Mouse (Mus musculus): ENCODE measurements around the gene Ifitm10. TPM values are rescaled to one million over a fixed set of nuclear protein-coding genes. Genes with fewer than 3 reads are reported as not detected.

Gene Ifitm10
- polyA plus RNA-seq (2017; shearing (Covaris generic)), result 10 to 100 TPM in 1 of 2 experiments, 1 to 10 TPM in 1; 6.1 to 10.4 TPM

GRCm38 (mm10) chr7:142373641-142374412, at the start of gene Ifitm10:
TSS of gene Ifitm10 (minus strand) at chr7:142373753.

GRCm38 (mm10) chr7:142387419-142388148, 14.0 kb upstream of the Ifitm10 start, which contains the start of gene Ctsd:
TSS of gene Ctsd (minus strand) at chr7:142388038.

GRCm38 (mm10) chr7:142382567-142382966, 9.0 kb upstream of the Ifitm10 start, which contains the start of gene Gm49369:
TSS of gene Gm49369 (minus strand) at chr7:142382667.

GRCm38 (mm10) chr7:142303249-142303648, 70.3 kb downstream of the Ifitm10 start, which contains the start of gene Krtap5-4:
TSS of gene Krtap5-4 (plus strand) at chr7:142303549.

GRCm38 (mm10) chr7:142297018-142297417, 76.5 kb downstream of the Ifitm10 start, which contains the start of gene Krtap5-1:
TSS of gene Krtap5-1 (minus strand) at chr7:142297118.

Other genes with a start within 250 kb of the Ifitm10 start
- not detected for gene Gm39115, start 237.7 kb downstream of the Ifitm10 start, polyA plus RNA-seq (2017; shearing (Covaris generic))
- gene Gm45337, start 229.1 kb downstream of the Ifitm10 start, polyA plus RNA-seq (2017; shearing (Covaris generic)), result not detected
- gene Gm29735, start 216.6 kb downstream of the Ifitm10 start, polyA plus RNA-seq (2017; shearing (Covaris generic)), result not detected
- under 1 TPM in 1 of 2 experiments, not detected in 1; 0.75 TPM for gene Gm4553, start 208.0 kb downstream of the Ifitm10 start, polyA plus RNA-seq (2017; shearing (Covaris generic))
- under 1 TPM in 1 of 2 experiments, not detected in 1; 0.20 TPM for gene Krtap5-2, start 197.7 kb downstream of the Ifitm10 start, polyA plus RNA-seq (2017; shearing (Covaris generic))
- gene Gm10153, start 183.4 kb downstream of the Ifitm10 start, polyA plus RNA-seq (2017; shearing (Covaris generic)), result not detected
- not detected for gene Krtap5-3, start 172.4 kb downstream of the Ifitm10 start, polyA plus RNA-seq (2017; shearing (Covaris generic))
- not detected for gene Gm7579, start 161.9 kb downstream of the Ifitm10 start, polyA plus RNA-seq (2017; shearing (Covaris generic))
- gene Krtap5-5, start 143.8 kb downstream of the Ifitm10 start, polyA plus RNA-seq (2017; shearing (Covaris generic)), result not detected
- not detected for gene Gm40460, start 132.7 kb downstream of the Ifitm10 start, polyA plus RNA-seq (2017; shearing (Covaris generic))
- not detected for gene Gm2431, start 115.4 kb downstream of the Ifitm10 start, polyA plus RNA-seq (2017; shearing (Covaris generic))
- gene Gm4559, start 99.4 kb downstream of the Ifitm10 start, polyA plus RNA-seq (2017; shearing (Covaris generic)), result not detected
- not detected for gene Krtap5-1, start 76.6 kb downstream of the Ifitm10 start, polyA plus RNA-seq (2017; shearing (Covaris generic))
- not detected for gene Krtap5-4, start 70.2 kb downstream of the Ifitm10 start, polyA plus RNA-seq (2017; shearing (Covaris generic))
- under 1 TPM; 0.74 to 0.75 TPM for gene Gm49369, start 8.9 kb upstream of the Ifitm10 start, polyA plus RNA-seq (2017; shearing (Covaris generic))
- 100 to 1,000 TPM; 374 to 473 TPM for gene Ctsd, start 14.3 kb upstream of the Ifitm10 start, polyA plus RNA-seq (2017; shearing (Covaris generic))
- gene Syt8, start 61.1 kb upstream of the Ifitm10 start, polyA plus RNA-seq (2017; shearing (Covaris generic)), result under 1 TPM in 1 of 2 experiments, not detected in 1; 0.68 TPM
- under 1 TPM in 1 of 2 experiments, not detected in 1; 0.51 TPM for gene Tnni2, start 68.1 kb upstream of the Ifitm10 start, polyA plus RNA-seq (2017; shearing (Covaris generic))
- 1,000 to 10,000 TPM; 1,045 to 1,500 TPM for gene Lsp1, start 87.1 kb upstream of the Ifitm10 start, polyA plus RNA-seq (2017; shearing (Covaris generic))
- gene Tnnt3, start 125.1 kb upstream of the Ifitm10 start, polyA plus RNA-seq (2017; shearing (Covaris generic)), result 1 to 10 TPM; 2.6 to 3.5 TPM
- 1 to 10 TPM; 4.7 to 8.8 TPM for gene Mrpl23, start 158.9 kb upstream of the Ifitm10 start, polyA plus RNA-seq (2017; shearing (Covaris generic))

Data from activated CD4-positive, CD25-positive, alpha-beta regulatory T cell (primary cell).